Mouse (Mus musculus): Measurements from ENCODE around the gene Sfxn2.

The Sfxn2 gene

GRCm38 (mm10) chr19:46629807-46630206 is 56.6 kb downstream of the Sfxn2 start:
- no peak for DNase-seq (ENCODE audit: low read depth, low spot score)

GRCm38 (mm10) chr19:46631637-46632036 is 58.5 kb downstream of the Sfxn2 start:
- no peak for DNase-seq (ENCODE audit: low read depth, low spot score)

- DNase-seq (ENCODE audit: low read depth, low spot score) = no peak
These were observed 62.6 kb downstream of the Sfxn2 start for GRCm38 (mm10) chr19:46635766-46636165.

- DNase-seq (ENCODE audit: low read depth, low spot score) = no peak
These were observed 64.4 kb downstream of the Sfxn2 start for GRCm38 (mm10) chr19:46637598-46637997.

- DNase-seq (ENCODE audit: low read depth, low spot score) = no peak
These were observed 65.9 kb downstream of the Sfxn2 start for GRCm38 (mm10) chr19:46639053-46639452.

- no peak for DNase-seq (ENCODE audit: low read depth, low spot score)
These were observed 66.3 kb downstream of the Sfxn2 start for GRCm38 (mm10) chr19:46639496-46639895.

- DNase-seq (ENCODE audit: low read depth, low spot score) = no peak
These were observed 67.6 kb downstream of the Sfxn2 start for GRCm38 (mm10) chr19:46640780-46641179.

- DNase-seq (ENCODE audit: low read depth, low spot score) = no peak
These were observed 68.4 kb downstream of the Sfxn2 start for GRCm38 (mm10) chr19:46641420-46642085.

- no peak for DNase-seq (ENCODE audit: low read depth, low spot score)
These were observed 69.1 kb downstream of the Sfxn2 start for GRCm38 (mm10) chr19:46642136-46642753.

- no peak for DNase-seq (ENCODE audit: low read depth, low spot score)
These were observed 70.1 kb downstream of the Sfxn2 start for GRCm38 (mm10) chr19:46643236-46643635.

GRCm38 (mm10) chr19:46644343-46644792 is 71.2 kb downstream of the Sfxn2 start:
- no peak for DNase-seq (ENCODE audit: low read depth, low spot score)

- no peak for DNase-seq (ENCODE audit: low read depth, low spot score)
These were observed 71.8 kb downstream of the Sfxn2 start for GRCm38 (mm10) chr19:46644793-46645602.

- no peak for DNase-seq (ENCODE audit: low read depth, low spot score)
These were observed 72.9 kb downstream of the Sfxn2 start for GRCm38 (mm10) chr19:46646041-46646481.

GRCm38 (mm10) chr19:46647254-46647653 is 74.1 kb downstream of the Sfxn2 start:
- DNase-seq (ENCODE audit: low read depth, low spot score) = no peak
